Mouse (Mus musculus) CH12.LX (cell line): ENCODE results near the gene Naa10.

Source experiments
- CTCF ChIP-seq, 2 experiments: IDR thresholded peaks in 1 of 2; conservative IDR thresholded peaks in 1 of 2; 2 replicates each; pipeline ENCODE4 v1.5.1; 2011 to 2012; ENCODE audit warnings: low read depth in 2 of 2, low read length in 2 of 2, improper control_type of control experiment in 1 of 2, inconsistent platforms in 1 of 2, mild to moderate bottlenecking in 1 of 2, moderate library complexity in 1 of 2
- E2F4 ChIP-seq: IDR thresholded peaks from 2 replicates; pipeline ENCODE4 v1.6.1; 2011; ENCODE audit warnings: low read depth, low read length, improper control_type of control experiment; ENCODE audit not compliant: insufficient replicate concordance
- ETS1 ChIP-seq: conservative IDR thresholded peaks from 2 replicates; pipeline ENCODE4 v1.6.1; 2012; ENCODE audit warnings: low read depth, mild to moderate bottlenecking, inconsistent platforms, low read length, improper control_type of control experiment, moderate library complexity
- MAX ChIP-seq: IDR thresholded peaks from 2 replicates; pipeline ENCODE4 v1.6.1; 2011; ENCODE audit warnings: low read length, improper control_type of control experiment
- POLR2A ChIP-seq: IDR thresholded peaks from 2 replicates; pipeline ENCODE4 v1.6.1; 2011; ENCODE audit warnings: low read depth, mild to moderate bottlenecking, improper control_type of control experiment, low read length
- ZC3H11A ChIP-seq: IDR thresholded peaks from 2 replicates; pipeline ENCODE4 v1.6.1; 2012; ENCODE audit warnings: low read depth, mild to moderate bottlenecking, inconsistent platforms, low read length, improper control_type of control experiment

GRCm38 (mm10) chrX:73969729-73970128 is 48.0 kb upstream of the Naa10 start:
- TF ChIP-seq POLR2A (no peak), MAX (no peak), ETS1 (no peak), CTCF (conservative IDR thresholded peaks at IDR 0.05 in 1 of 2, IDR thresholded peaks at IDR 0.05 in 1 of 2; ENCODE audit: low read depth in 2 of 2, low read length in 2 of 2) (no peak), E2F4 (no peak), ZC3H11A (no peak)
